Mouse (Mus musculus) liver (tissue): ENCODE measurements around the gene Zmynd8.

Experiments used
- DNase-seq: peaks from one replicate; pipeline ENCODE4 v3.0.0-alpha.2; 2020; ENCODE audit warnings: mixed read lengths

Gene Zmynd8

GRCm38 (mm10) chr2:165791657-165792056 is 107.2 kb downstream of the Zmynd8 start:
- DNase-seq: peak; percentile 61

GRCm38 (mm10) chr2:165791026-165791425 is 107.8 kb downstream of the Zmynd8 start:
- no peak for DNase-seq

- DNase-seq: no peak
Measured at GRCm38 (mm10) chr2:165789667-165790066, 109.1 kb downstream of the Zmynd8 start.

- DNase-seq: no peak
Measured at GRCm38 (mm10) chr2:165788796-165789195, 110.0 kb downstream of the Zmynd8 start.

GRCm38 (mm10) chr2:165788005-165788404 is 110.8 kb downstream of the Zmynd8 start:
- DNase-seq: peak; percentile 32

- no peak for DNase-seq
Measured at GRCm38 (mm10) chr2:165786467-165786866, 112.3 kb downstream of the Zmynd8 start.

GRCm38 (mm10) chr2:165785312-165786036 is 113.3 kb downstream of the Zmynd8 start:
- peak; percentile 48 for DNase-seq

- DNase-seq: peak; percentile 79
Measured at GRCm38 (mm10) chr2:165782324-165782723, 116.5 kb downstream of the Zmynd8 start.

- peak; percentile 78 for DNase-seq
Measured at GRCm38 (mm10) chr2:165778927-165779326, 119.9 kb downstream of the Zmynd8 start.

- no peak for DNase-seq
Measured at GRCm38 (mm10) chr2:165769375-165769948, 129.4 kb downstream of the Zmynd8 start.

- no peak for DNase-seq
Measured at GRCm38 (mm10) chr2:165768805-165769358, 129.9 kb downstream of the Zmynd8 start.

- DNase-seq: no peak
Measured at GRCm38 (mm10) chr2:165759421-165759985, 139.3 kb downstream of the Zmynd8 start.

GRCm38 (mm10) chr2:165758534-165758933 is 140.3 kb downstream of the Zmynd8 start:
- no peak for DNase-seq

GRCm38 (mm10) chr2:165757799-165758198 is 141.0 kb downstream of the Zmynd8 start:
- DNase-seq: no peak

GRCm38 (mm10) chr2:165752704-165753103 is 146.1 kb downstream of the Zmynd8 start:
- DNase-seq: no peak

- DNase-seq: no peak
Measured at GRCm38 (mm10) chr2:165751068-165751467, 147.7 kb downstream of the Zmynd8 start.

GRCm38 (mm10) chr2:165748426-165748825 is 150.4 kb downstream of the Zmynd8 start:
- DNase-seq: no peak

- no peak for DNase-seq
Measured at GRCm38 (mm10) chr2:165747975-165748374, 150.8 kb downstream of the Zmynd8 start.

GRCm38 (mm10) chr2:165745306-165746098 is 153.3 kb downstream of the Zmynd8 start:
- DNase-seq: no peak

GRCm38 (mm10) chr2:165742210-165742786 is 156.5 kb downstream of the Zmynd8 start:
- DNase-seq: no peak

- DNase-seq: no peak
Measured at GRCm38 (mm10) chr2:165741526-165742050, 157.2 kb downstream of the Zmynd8 start.

GRCm38 (mm10) chr2:165740982-165741381 is 157.8 kb downstream of the Zmynd8 start:
- no peak for DNase-seq
